Mouse (Mus musculus) MEL (cell line): ENCODE results near the gene Olfr1347.

Experiments used
- CHD1 ChIP-seq: IDR thresholded peaks from 2 replicates; pipeline ENCODE4 v1.6.1; 2012; ENCODE audit warnings: low read depth, mild to moderate bottlenecking, inconsistent platforms, low read length, improper control_type of control experiment
- CHD2 ChIP-seq: IDR thresholded peaks from 2 replicates; pipeline ENCODE4 v1.6.1; 2011; ENCODE audit warnings: low read length, improper control_type of control experiment
- CTCF ChIP-seq, 3 experiments: IDR thresholded peaks in 2 of 3; conservative IDR thresholded peaks in 1 of 3; 2 replicates each; pipeline ENCODE4 v1.5.1; 2011 to 2012; ENCODE audit warnings: low read length in 3 of 3, low read depth in 2 of 3, mild to moderate bottlenecking in 2 of 3, improper control_type of control experiment in 1 of 3, inconsistent platforms in 1 of 3, mixed read lengths in 1 of 3, moderate library complexity in 1 of 3; ENCODE audit not compliant: control insufficient read depth in 1 of 3, insufficient read depth in 1 of 3, poor library complexity in 1 of 3, severe bottlenecking in 1 of 3
- JUND ChIP-seq: IDR thresholded peaks from 2 replicates; pipeline ENCODE4 v1.6.1; 2011; ENCODE audit warnings: low read depth, mild to moderate bottlenecking, improper control_type of control experiment, low read length
- KAT2A ChIP-seq: conservative IDR thresholded peaks from 2 replicates; pipeline ENCODE4 v1.6.1; 2012; ENCODE audit warnings: low read depth, low read length, improper control_type of control experiment, inconsistent platforms
- MAX ChIP-seq: IDR thresholded peaks from 2 replicates; pipeline ENCODE4 v1.6.1; 2011; ENCODE audit warnings: low read length, improper control_type of control experiment
- MEF2A ChIP-seq: IDR thresholded peaks from 2 replicates; pipeline ENCODE4 v1.6.1; 2014; ENCODE audit warnings: low read depth, mild to moderate bottlenecking, inconsistent platforms, low read length, improper control_type of control experiment; ENCODE audit not compliant: poor library complexity, insufficient replicate concordance, severe bottlenecking; ENCODE audit errors: extremely low read depth
- NELFE ChIP-seq: IDR thresholded peaks from 2 replicates; pipeline ENCODE4 v1.6.1; 2011; ENCODE audit warnings: low read depth, low read length, improper control_type of control experiment
- POLR2A ChIP-seq, 2 experiments: IDR thresholded peaks; 2 replicates each; pipeline ENCODE4 v1.6.1; 2011 to 2012; ENCODE audit warnings: low read length in 2 of 2, mild to moderate bottlenecking in 2 of 2, control low read depth in 1 of 2, improper control_type of control experiment in 1 of 2, low read depth in 1 of 2, moderate library complexity in 1 of 2; ENCODE audit not compliant: control insufficient read depth in 1 of 2, insufficient read depth in 1 of 2, poor library complexity in 1 of 2
- POLR2AphosphoS2 ChIP-seq: IDR thresholded peaks from 2 replicates; pipeline ENCODE4 v1.6.1; 2011; ENCODE audit warnings: low read length, improper control_type of control experiment
- POLR2AphosphoS5 ChIP-seq: IDR thresholded peaks from 2 replicates; pipeline ENCODE4 v1.6.1; 2012; ENCODE audit warnings: low read depth, borderline replicate concordance, mild to moderate bottlenecking, inconsistent platforms, low read length, moderate library complexity, mixed read lengths
- UBTF ChIP-seq: IDR thresholded peaks from 2 replicates; pipeline ENCODE4 v1.6.1; 2012; ENCODE audit warnings: low read depth, mild to moderate bottlenecking, inconsistent platforms, low read length, improper control_type of control experiment, moderate library complexity, borderline replicate concordance; ENCODE audit not compliant: insufficient read depth
- USF2 ChIP-seq, 2 experiments: IDR thresholded peaks; 2 replicates each; pipeline ENCODE4 v1.6.1; 2011 to 2012; ENCODE audit warnings: improper control_type of control experiment in 2 of 2, low read length in 2 of 2, borderline replicate concordance in 1 of 2, inconsistent platforms in 1 of 2, low read depth in 1 of 2, mild to moderate bottlenecking in 1 of 2; ENCODE audit not compliant: insufficient read depth in 1 of 2

GRCm38 (mm10) chr7:6526141-6526540, 26.6 kb upstream of the Olfr1347 start:
- TF ChIP-seq CTCF (IDR thresholded peaks at IDR 0.05 in 2 of 3, conservative IDR thresholded peaks at IDR 0.05 in 1 of 3; ENCODE audit: control insufficient read depth in 1 of 3, insufficient read depth in 1 of 3, low read depth in 2 of 3, low read length in 3 of 3, poor library complexity in 1 of 3, severe bottlenecking in 1 of 3): peak; percentile 51 to 71 (median 61)
- no peak for TF ChIP-seq POLR2A (IDR thresholded peaks at IDR 0.05; ENCODE audit: control insufficient read depth in 1 of 2, insufficient read depth in 1 of 2, low read depth in 1 of 2, low read length in 2 of 2, poor library complexity in 1 of 2)
- no peak for TF ChIP-seq CHD2
- no peak for TF ChIP-seq JUND
- no peak for TF ChIP-seq KAT2A
- no peak for TF ChIP-seq POLR2AphosphoS2
- TF ChIP-seq NELFE: no peak
- TF ChIP-seq POLR2AphosphoS5: no peak
- no peak for TF ChIP-seq CHD1
- no peak for TF ChIP-seq USF2 (IDR thresholded peaks at IDR 0.05; ENCODE audit: borderline replicate concordance in 1 of 2, insufficient read depth in 1 of 2, low read depth in 1 of 2, low read length in 2 of 2)
- no peak for TF ChIP-seq UBTF
- no peak for TF ChIP-seq MAX
- no peak for TF ChIP-seq MEF2A
